Mouse (Mus musculus) thymus, postnatal 0 days (tissue): ENCODE data around the gene H2afv. TPM values are rescaled to one million over a fixed set of nuclear protein-coding genes. Genes with fewer than 3 reads are reported as not detected.
"Not testable (repeated sequence)": the region's sequence is repeated elsewhere in the genome, so short reads cannot be mapped to it uniquely, and the experiment has no call there.

ENCODE experiments used
- DNase-seq: peaks from one replicate; pipeline ENCODE4 v3.0.0-alpha.2; 2015; ENCODE audit warnings: low spot score
- polyA plus RNA-seq: library from polyadenylated mRNA; unstranded; fragments of >200 nt; fragmentation: Nextera tagmentation; extraction: Ambion mirVana; gene quantifications from 2 replicates; pipeline ENCODE4 v1.2.1, GENCODE M21; 2015

H2afv gene
- polyA plus RNA-seq, 1 experiment from 2014 or later: 776 TPM

DNA sequence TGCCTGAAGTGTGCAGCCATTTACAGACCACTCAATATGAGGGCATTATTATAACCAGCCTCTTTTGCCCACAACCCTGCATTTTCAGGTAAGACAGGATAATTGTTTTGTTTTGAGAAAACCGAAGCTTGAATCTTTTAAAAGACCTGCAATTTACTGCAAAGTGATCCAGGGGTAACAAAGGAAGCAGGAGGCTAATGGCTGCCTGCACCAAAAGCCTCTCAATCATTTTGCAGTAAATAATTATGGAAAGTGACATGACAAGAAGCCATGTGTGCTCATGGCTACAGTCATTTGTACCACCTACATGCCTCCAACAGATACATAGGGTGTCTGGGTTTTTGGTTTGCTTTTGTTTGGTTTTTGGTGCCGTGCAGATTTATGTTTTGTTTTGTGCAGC lies 26.8 kb upstream of the H2afv start:
- DNase-seq: no peak

DNA sequence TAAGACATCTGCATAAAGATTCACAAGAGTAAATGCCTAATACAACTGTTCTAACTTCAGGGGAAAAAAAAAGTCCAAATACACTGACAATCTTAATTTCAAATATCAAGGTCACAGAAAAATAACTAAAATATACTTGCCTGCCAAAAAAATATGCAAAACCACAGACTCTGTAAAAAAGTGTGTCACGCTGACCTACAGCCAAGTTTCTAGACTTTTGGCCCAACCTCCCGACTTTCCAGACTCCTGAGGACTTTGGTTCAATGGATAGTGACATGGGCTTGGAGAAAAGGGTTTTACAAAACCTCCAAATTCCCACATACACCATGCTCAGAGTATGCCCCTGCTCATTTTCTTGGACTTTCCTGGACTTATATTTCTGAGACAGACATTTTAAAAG lies 24.3 kb upstream of the H2afv start:
- DNase-seq: no peak

DNA sequence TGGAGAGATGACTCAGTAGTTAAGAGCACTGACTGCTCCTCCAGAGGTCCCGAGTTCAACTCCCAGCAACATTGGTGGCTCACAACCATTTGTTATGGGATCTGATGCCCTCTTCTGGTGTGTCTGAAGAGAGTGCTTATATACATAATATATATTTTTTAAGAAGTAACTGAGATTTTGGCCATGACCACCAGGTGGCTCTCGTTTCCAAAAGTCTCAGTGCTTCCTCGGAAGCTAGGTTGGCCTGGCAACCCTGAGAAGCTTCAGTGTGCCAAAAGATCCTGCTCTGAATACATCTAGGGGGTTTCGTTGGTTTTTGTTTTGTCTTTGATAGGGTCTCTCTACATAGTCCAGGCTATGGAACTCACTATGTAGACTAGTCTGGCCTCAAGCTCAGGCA lies 20.9 kb upstream of the H2afv start:
- DNase-seq: peak; percentile 88

DNA sequence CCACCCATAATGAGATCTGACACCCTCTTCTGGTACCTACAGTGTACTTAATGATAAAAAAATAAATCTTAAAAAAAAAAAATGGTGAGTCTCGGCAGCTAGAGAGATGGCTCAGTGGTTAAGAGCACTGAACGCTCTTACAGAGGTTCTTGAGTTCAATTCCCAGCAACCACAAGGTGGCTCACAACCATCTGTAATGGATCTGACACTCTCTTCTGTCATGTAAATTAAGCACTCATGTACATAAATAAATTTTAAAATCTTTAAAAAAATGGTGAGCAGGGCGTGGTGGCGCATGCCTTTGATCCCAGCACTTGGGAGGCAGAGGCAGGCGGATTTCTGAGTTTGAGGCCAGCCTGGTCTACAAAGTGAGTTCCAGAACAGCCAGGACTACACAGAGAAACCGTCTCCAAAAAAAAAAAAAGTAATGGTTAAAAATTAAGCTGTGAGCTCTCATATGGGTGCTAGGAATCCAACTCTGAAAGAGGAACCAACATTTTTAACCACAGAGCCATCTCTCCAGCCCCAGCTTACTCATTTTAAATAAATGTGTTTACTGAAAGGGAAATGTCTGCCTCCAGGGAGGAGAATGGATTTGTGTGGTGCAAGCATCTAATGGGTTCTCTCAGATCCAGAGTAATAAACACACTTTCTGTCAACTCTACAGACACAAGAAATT lies 19.1 kb upstream of the H2afv start:
- DNase-seq: no peak

DNA sequence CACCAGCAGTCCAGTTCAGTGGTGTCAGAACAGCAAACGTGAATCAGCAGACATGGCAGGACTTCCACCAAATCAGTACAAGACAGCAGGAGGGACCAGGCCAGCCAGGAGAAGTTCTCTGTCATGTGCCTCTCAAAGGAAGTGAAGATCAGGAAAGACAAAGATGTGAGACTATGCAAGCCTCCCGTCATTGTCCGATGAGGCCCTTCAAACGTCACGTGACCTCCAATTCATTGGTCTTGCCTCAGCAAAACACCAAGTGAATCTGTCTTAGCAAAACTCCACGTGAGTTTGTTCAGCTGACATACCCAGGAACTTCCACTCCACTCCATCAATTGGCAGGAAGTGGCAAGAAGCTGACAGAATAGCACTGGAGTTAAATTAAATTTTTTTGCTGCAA lies 11.8 kb upstream of the H2afv start:
- DNase-seq: no peak

DNA sequence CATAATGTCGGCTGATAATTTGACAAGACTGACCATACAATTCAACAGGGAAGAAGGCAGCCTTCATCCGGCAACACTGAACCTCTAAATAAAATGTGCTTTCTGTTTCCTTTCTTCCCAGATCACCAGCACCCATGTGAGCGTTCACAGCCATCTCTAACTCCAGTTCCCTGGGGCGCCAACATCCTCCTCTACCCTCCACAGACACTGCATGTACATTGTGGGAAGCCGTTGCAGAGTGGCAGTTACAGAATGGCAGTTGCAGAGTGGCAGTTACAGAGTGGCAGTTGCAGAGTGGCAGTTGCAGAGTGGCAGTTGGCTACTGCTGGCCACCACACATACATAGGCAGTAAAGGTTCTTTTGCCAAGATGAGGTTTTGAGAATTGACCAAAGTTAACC lies 3.9 kb upstream of the H2afv start:
- DNase-seq: not testable (repeated sequence)

DNA sequence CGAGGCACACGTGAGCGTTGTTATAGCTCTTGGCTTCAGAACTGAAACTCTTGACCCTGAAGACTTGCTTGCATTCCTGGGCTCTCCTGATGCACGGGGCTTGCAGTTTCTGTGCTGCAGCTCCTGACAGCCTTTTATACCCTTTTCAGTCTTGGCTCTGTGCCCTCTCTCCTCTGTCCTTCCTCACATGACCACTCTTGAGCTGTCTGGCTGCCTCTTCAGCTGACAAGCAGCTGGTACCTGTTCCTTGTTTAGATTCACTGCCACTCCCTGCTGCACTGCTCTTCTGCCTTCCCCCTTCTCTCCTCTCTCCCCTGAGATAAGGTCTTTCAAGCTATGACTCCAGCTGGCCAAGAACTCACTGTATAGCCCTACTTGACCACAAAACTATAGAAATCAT lies 3.2 kb upstream of the H2afv start:
- no peak for DNase-seq

DNA sequence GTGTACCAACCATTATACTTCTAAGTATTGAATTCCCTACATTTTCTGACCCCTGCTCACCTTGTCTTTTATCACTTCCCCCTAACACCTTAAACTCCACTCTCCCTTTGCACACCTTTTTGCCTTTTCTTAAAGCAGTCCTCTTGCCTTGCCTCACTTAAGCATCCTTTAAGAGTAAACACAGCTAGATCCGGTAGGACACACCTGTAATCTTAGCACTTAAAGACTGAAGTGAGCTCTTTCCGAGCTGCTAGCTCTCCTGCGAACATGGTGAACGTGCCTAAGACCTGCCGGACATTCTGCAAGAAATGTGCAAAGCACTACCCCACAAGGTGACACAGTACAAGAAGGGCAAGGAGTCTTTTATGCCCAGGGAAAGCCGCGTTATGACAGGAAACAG lies 1.7 kb upstream of the H2afv start:
- no peak for DNase-seq

DNA sequence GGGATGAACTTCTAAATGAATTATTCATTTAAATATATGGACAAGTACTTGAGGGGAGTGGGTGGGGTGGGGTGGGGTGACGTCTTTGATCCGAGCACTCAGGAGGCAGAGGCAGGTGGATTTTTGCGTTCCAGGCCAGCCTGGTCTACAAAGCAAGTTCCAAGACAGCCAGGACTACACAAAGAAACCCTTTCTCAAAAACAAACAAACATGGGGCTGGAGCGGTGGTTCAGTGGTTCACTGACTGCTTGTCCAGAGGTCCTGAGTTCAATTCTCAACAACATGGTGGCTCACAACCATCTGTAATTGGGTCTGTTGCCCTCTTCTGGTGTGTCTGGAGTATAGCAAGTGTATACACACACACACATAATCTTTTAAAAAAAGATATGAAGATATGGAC lies 1.2 kb upstream of the H2afv start:
- no peak for DNase-seq

DNA sequence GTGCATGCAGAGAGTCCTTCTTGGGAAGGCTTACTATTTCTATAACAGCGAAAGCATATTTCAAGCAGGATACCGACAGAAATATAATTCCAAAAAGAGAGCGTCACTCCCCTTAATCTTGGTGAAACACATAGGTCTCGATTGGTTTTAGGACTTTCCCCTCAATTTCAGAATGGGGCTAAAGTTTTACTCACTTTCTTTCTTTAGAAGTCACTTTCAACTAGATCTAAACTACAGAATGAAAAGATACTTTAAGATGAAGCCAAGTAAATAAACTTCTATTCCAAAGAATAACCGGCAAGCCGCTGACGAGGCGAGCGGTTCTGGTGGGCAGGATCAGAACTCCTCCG lies 541 bp downstream of the H2afv start:
- DNase-seq: no peak

DNA sequence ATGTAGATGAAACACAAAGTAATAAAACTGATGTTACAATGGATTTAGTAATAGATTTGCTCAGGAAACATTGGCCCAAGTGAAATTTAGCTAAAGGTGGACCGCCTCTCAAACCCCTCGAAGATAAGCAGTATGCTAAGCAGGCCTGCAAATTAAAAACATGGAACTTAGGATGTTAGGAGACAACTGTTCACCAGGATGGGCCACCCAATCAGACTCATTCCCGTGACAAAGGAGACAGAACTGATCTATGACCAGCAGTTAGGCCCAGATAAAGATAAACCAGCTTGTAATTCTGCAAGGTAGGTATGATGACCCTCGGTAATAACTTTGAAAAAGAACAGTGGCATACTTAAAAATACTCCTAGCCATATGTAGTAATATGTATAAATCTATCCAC lies 1.1 kb downstream of the H2afv start:
- DNase-seq: no peak

DNA sequence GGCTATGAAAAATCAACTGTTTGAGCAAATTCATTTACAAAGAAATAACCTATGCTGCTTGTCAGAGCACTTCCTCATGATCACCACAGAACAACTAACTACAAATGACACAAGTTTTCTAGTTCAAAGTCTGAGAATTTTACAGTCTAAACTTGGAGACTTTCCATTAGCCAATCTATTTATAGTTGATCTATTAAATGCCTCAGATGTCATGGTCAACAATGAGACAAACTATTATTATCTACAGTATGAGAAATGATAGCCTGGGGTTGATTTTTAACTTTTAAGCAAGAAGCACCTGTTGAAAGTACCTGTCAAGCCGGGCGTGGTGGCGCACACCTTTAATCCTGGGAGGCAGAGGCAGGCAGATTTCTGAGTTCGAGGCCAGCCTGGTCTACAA lies 1.7 kb downstream of the H2afv start:
- no peak for DNase-seq

DNA sequence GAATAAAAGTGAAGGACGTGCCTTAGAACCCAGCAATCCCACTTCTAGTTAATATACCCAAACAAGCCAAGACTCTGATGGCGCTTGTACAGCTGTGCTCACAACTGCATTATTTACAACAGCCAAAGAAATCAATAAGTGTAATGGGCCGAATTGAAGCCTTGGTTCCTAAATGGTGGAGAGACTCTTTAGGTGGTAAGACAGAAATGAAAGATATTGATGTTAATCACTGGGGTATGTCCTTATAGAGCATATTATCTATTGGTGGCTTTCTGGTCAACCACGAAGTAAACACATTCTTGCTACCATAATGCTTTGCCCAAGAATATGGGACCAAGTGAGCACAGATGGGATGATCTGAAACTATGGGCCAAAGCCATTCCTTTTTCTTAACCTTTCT lies 4.1 kb downstream of the H2afv start:
- DNase-seq: no peak

DNA sequence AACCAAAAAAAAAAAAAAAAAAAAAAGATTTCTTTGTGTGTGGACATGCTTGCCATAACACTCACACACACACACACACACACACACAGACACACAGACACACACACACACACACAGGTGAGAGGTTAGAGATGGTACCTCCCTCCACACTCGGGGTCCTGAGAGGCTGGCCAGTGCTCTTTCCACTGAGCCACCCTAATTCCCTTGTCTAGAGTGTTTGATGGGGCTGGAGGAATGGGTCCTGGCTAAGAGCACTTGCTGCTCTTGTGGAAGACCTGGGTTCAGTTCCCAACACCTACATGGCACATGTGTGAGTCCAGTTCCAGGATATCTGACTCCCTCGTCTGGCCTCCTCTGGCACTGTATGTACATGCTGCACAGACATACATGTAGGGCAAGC lies 6.6 kb downstream of the H2afv start:
- no peak for DNase-seq

DNA sequence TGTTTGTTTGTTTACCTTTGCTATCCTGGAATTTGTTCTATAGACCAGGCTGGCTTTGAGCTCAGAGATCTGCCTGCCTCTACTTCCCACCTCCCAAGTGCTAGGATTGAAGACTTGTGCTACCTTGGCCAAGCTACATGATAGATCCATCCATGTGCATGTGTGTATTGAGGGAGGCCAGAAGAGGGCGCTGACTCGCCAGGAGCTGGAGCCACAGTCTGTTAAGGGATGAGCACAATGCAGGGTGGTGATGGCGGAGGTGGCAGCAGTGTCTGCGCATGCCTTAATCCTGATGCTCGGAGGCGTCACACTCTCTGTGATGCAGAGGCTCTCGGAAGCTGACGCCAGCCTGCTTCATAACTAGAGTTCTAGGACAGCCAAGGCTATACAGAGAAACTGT lies 7.8 kb downstream of the H2afv start:
- peak; percentile 54 for DNase-seq

DNA sequence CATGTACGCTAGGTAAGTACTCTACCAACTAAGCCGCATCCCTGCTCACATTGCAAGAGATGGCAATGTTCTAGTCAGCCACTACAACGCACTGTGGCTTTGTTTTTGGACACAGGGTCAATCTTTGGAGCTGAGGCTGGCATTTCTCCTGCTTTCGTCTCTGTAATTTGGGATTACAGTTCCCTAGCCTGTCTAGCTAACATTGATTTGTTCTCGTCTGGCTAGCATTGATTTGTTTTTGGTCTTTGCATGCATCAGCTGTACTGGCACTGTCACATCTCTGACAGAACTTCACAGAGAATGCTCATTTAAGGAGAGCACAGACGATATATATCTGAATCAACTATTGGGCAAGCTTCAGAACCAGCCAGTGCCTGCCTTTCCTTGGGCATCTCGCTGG lies 14.1 kb downstream of the H2afv start:
- DNase-seq: no peak

DNA sequence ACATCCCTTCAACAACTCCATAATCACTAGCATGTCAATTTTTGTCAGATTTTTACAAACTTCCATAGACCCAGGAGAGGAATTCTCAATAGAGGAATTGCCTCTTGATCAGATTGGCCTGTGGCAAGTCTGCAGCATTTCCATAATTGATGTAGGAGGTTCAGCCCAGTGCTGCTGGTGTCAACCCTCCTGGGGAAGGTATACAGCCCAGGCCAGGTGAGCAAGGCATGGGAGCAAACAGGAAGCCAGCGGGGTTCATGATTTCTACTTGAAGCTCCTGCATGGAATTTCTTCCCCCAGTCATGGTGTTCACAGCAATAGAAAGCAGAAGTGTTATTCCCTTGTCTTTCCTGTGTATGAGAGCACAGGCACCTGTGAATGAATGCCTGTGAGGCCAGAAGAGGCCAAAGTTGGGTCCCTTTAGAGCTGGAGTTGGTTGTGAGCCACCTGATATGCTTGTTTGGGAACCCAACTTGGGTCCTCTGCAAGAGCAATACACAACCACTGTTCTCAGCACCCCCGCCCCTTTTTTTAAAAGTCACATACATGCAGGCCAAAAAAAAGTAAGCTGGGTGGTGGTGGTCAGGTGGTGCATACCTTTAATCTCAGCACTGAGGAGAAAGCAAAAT lies 23.4 kb downstream of the H2afv start:
- DNase-seq: no peak

DNA sequence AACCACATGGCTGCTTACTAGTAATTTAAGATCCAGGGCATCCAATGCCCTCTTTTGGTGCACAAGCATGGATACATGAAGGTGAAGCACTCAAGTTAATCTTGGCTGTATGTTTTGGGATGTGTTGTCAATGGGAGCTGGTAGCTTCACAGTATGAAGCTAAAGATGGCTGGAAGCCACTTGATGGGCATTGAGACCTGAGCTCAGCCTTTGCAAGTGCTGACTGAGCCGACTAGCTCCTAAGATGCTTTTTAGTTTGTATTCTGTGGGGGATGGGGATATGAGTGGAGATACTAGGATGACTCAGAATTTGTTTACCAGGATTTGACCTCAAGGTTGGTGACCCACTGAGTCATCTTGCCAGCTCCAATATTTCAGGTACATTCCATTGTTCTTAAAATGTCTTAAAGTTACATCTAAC lies 23.9 kb downstream of the H2afv start:
- DNase-seq: no peak

DNA sequence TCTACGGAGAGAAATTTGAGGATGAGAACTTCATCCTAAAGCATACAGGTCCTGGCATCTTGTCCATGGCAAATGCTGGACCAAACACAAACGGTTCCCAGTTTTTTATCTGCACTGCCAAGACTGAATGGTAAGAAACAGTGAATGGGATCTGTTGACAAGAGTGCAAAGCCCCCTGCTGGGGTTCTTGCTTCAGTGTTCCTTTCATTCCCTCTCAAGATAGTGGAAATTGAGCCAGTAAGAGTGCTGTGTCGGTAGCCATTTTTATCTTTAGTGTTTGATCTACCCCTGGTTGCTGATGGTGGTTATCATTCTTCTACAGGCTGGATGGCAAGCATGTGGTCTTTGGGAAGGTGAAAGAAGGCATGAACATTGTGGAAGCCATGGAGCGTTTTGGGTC lies 25.1 kb downstream of the H2afv start:
- DNase-seq: not testable (repeated sequence)

DNA sequence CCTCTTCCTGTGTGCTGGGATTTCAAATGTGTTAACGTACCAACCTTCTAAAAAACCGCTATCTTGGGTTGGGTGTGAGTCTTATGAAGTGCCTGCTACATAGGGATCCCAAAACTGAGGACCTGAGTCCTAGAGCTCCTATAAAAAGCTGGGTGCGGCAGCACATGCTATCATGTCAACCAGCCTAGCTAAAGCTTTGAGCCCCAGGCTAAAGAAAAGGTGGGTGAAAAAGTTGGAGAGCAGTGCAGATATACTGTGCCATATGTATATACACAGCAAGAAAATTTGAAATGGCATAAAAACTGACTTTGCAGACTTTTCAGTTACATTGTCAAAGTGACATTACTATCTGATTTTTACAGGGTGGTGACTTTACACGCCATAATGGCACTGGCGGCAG lies 25.5 kb downstream of the H2afv start:
- no peak for DNase-seq

DNA sequence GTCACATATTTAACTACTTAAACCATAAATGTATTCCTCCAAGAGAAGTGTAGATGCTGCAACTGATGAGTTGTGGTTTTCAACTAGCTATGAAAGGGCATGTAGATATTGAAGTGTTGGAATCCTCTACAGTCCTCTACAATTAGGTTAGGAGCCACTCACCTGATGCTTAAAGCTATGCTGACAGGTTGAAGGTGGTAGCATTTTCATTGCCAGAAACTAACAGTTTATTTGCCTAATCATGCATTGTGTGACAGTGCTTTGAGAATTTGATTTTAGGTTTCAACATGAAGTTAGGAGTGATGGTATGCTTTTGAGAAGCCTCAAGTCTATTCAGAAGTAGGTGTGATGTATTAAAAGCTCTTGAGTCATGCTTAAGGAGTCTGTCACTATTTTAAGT lies 26.8 kb downstream of the H2afv start:
- no peak for DNase-seq

DNA sequence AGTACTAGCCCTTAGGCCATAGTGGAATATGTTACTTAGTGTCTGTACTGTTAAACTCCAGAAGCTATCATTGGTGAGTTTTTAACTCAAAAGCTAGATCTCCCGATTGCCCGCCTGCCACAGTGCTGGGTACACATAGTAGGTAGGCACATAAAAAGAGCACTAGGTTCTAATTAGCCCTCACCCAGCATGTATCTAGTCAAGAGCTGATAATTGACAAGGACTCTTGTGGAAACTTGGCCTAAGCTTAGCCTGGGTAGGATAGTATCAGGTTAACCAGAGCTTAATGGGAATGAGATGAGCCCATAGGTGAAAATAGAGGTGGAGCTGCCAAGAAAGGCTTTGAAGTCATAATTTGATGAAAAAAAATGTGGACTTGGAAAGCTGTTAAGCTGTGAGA lies 27.2 kb downstream of the H2afv start:
- no peak for DNase-seq

DNA sequence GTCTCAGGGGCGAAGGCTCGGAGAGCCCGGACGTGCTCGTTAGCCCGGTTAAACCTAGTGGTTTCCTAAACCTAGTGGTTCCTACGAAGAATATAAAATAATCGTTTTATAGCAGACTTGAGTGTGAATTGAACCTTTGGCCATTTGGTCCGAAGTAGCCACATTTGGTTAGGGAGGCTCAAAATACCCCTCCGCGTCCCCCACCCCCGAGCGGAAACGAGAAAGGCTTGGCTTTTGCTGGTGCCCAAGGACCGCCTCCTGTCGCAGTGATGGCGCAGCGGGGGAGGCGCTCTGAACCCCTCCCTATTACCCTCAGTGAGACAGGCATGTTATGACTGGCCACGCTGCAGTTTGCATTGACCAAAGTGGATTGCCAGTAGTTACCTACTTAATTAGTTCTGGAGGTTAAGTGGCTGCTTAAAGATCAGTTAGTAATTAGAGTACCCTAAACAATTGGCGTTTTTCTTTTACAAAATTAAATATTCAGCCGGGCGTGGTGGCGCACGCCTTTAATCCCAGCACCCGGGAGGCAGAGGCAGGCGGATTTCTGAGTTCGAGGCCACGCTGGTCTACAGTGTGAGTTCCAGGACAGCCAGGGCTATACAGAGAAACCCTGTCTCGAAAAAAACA lies 27.7 kb downstream of the H2afv start:
- DNase-seq: peak; percentile 84
